Mouse (Mus musculus) layer of hippocampus, postnatal 10 days (tissue): ENCODE measurements around the gene Top2a. TPM values are rescaled to one million over a fixed set of nuclear protein-coding genes. Genes with fewer than 3 reads are reported as not detected.

Source experiments
- DNase-seq, 2 experiments: peaks; one replicate each; pipeline ENCODE4 v3.0.0; 2021; ENCODE audit warnings: low spot score in 2 of 2
- total RNA-seq, 2 experiments: library from RNA; stranded (reverse); gene quantifications; 2 replicates each; pipeline ENCODE4 v1.2.3; 2021

The Top2a gene
- total RNA-seq, 2 experiments from 2014 or later = 16.6 to 19.1 TPM

GRCm38 (mm10) chr11:98965416-98966077 is 58.4 kb downstream of the Top2a start:
- no peak for DNase-seq

- peak in 1 of 2 experiments; percentile 39 for DNase-seq
Measured at GRCm38 (mm10) chr11:98964616-98965415, 59.2 kb downstream of the Top2a start.

GRCm38 (mm10) chr11:98964201-98964615 is 59.8 kb downstream of the Top2a start:
- no peak for DNase-seq

GRCm38 (mm10) chr11:98963191-98964021 is 60.6 kb downstream of the Top2a start:
- peak; percentile 69 to 83 for DNase-seq

- DNase-seq = no peak
Measured at GRCm38 (mm10) chr11:98962421-98963095, 61.4 kb downstream of the Top2a start.

GRCm38 (mm10) chr11:98961766-98962165 is 62.2 kb downstream of the Top2a start:
- no peak for DNase-seq

- no peak for DNase-seq
Measured at GRCm38 (mm10) chr11:98961051-98961592, 62.9 kb downstream of the Top2a start.

- peak in 1 of 2 experiments; percentile 68 for DNase-seq
Measured at GRCm38 (mm10) chr11:98960313-98960906, 63.6 kb downstream of the Top2a start.

GRCm38 (mm10) chr11:98959437-98960312 is 64.3 kb downstream of the Top2a start:
- peak in 1 of 2 experiments; percentile 64 for DNase-seq

- DNase-seq = no peak
Measured at GRCm38 (mm10) chr11:98956340-98956739, 67.6 kb downstream of the Top2a start.

- DNase-seq = no peak
Measured at GRCm38 (mm10) chr11:98955707-98956235, 68.2 kb downstream of the Top2a start.

- DNase-seq = peak in 1 of 2 experiments; percentile 35
Measured at GRCm38 (mm10) chr11:98954801-98955706, 68.9 kb downstream of the Top2a start.

- peak in 1 of 2 experiments; percentile 80 for DNase-seq
Measured at GRCm38 (mm10) chr11:98954373-98954772, 69.6 kb downstream of the Top2a start.

GRCm38 (mm10) chr11:98953835-98954320 is 70.1 kb downstream of the Top2a start:
- DNase-seq = no peak

- no peak for DNase-seq
Measured at GRCm38 (mm10) chr11:98953361-98953760, 70.6 kb downstream of the Top2a start.

GRCm38 (mm10) chr11:98952736-98953135 is 71.3 kb downstream of the Top2a start:
- no peak for DNase-seq

- no peak for DNase-seq
Measured at GRCm38 (mm10) chr11:98952111-98952510, 71.9 kb downstream of the Top2a start.
